Mouse (Mus musculus): ENCODE data around the gene Ndufs8. TPM values are rescaled to one million over a fixed set of nuclear protein-coding genes. Genes with fewer than 3 reads are reported as not detected.

Gene Ndufs8
- total RNA-seq, 2 experiments from 2014 or later = 129 to 133 TPM

DNA sequence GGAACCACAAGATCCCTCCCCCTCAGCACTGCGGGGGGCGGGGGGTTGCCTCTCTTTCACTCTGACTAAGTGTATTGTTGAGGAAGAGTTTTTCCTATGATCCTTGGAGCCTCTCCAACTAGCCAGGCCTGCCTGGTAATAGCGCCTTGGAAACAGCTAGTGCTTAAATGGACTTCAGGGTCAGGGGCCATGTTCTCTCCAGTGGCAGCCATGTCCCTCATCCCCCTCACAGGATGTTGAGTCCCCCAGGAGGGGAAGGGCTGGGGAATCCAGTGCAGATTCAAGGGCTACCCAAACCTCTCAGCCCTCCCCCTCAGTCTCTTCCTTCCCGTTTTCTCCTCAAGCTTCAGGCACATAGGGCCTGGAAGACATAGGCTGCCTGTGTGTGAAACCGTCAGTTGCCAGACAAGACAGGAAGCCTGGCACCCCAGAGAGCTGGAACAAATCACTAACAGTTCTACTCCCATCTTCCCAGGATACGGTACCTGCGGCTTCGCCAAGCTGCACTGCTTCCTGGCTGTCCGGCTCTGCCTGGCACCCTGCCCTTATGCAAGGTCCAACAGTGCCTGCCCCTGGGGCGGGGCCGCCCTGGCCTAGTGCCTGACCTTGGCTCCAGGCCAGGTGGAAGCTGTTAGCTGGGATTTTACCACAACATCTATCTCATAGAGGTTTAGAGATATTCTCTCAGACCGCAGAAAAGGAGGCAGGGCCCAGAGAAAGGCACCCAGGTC, 16.8 kb upstream of the Ndufs8 start, which contains the start of gene Aldh3b1:
Gene Aldh3b1 (minus strand): TSS at position 598 of the 731 bp plus-strand sequence.
- DNase-seq (ENCODE audit: extremely low spot score in 1 of 2, low spot score in 2 of 2) = peak in 1 of 2 experiments; percentile 60
- intact Hi-C loops (cut with DNase I) = no loop called here
- no peak within 1 kb of the TSS for H3K4me3 ChIP-seq
- H3K27ac ChIP-seq = peak within 1 kb of the TSS; percentile 66
- no peak for TF ChIP-seq CTCF (IDR thresholded peaks at IDR 0.05)

DNA sequence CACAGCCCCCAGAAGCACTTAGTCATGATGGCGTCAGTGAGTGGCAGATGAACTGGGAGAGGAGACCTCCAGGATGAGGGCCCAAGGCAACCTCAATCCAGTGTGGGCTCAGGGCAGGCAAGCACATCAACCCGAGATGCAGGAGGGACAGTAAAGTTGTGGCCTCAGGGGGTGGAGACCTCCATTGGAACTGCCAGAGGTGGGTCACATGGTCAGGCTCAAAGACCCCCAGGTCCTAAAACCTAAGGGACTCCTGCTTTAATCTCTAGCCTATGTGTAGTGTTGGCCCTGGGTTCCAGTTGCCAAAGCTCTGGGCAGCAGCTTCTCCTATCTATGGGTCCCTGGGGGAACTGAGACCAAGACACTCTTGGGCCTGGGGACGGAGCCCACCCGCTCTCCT, 16.2 kb upstream of the Ndufs8 start:
- no peak for DNase-seq (ENCODE audit: extremely low spot score in 1 of 2, low spot score in 2 of 2)
- no peak for TF ChIP-seq CTCF (IDR thresholded peaks at IDR 0.05)
- Histone ChIP-seq H3K4me3 (no peak overlapping the region), H3K27ac (peak overlapping the region; percentile 66; the same call in 1 of the 2 replicates)
- intact Hi-C loops (cut with DNase I) = no loop called here

DNA sequence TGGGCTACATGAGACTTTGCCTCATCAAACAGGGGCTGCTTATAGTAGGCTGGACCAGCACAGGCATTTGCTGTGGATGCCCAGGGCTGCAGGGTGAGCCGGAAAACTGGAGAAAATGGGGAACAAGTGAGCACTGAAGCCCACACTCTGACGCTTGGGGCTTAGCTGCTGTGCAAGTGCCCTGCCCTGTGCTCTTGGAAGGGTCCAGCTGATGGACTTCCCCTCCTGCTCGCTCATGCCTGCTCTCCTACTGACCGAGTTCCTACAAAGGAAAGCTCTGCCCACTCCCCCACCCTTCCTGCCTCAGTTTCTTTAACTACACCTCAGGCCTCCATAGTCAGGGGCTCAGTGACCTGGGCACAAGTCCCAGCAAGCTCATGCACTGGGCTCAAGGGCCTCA, 15.4 kb upstream of the Ndufs8 start:
- intact Hi-C loops (cut with DNase I) = no loop called here
- H3K27ac ChIP-seq = no peak overlapping the region
- no peak for DNase-seq (ENCODE audit: extremely low spot score in 1 of 2, low spot score in 2 of 2)

DNA sequence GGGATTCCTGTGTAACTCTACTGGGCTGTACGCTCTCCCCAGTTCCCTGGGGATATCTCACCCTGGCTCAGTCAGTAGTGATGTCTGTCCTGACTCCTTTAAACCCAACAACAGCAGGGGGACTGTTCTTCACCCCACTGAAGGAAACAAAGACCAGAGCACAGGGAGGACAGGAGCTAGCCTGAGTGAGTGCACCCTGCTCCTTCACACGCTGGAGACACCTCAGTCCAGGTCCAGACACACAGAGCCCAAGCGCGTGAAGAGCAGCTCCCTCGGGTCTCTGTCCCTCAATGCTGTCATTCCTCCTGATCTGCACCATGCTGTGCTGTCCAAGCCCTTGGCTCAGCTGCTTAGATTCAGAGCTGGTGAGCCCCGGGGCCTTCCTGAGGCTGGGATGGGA, 14.1 kb upstream of the Ndufs8 start:
- DNase-seq (ENCODE audit: extremely low spot score in 1 of 2, low spot score in 2 of 2) = no peak
- TF ChIP-seq CTCF (IDR thresholded peaks at IDR 0.05) = no peak
- intact Hi-C loops (cut with DNase I) = no loop called here
- Histone ChIP-seq H3K27ac (no peak overlapping the region), H3K4me3 (no peak overlapping the region)

More for the DNA sequence above, 15.4 kb upstream of the Ndufs8 start:
- no peak for TF ChIP-seq CTCF (IDR thresholded peaks at IDR 0.05)
- H3K4me3 ChIP-seq = no peak overlapping the region

DNA sequence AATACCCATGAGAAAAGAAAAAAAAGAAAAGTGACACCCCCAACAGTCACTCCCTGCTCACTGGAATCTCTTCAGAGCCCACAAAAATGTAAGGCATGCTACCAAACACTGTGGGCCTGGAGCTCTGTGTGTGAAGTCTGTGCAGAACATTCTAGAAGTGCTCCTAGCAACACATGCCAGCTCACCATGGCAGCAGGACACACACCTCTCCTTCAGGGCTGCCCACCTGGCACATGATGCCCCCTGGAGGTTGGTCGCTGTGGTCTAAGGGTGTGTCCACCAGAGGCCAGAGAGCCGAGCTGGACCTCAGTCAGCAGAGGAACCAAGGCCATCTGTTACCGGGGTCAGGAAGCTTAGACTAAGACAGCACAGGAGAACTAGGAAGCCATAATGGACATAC, 13.7 kb upstream of the Ndufs8 start:
- intact Hi-C loops (cut with DNase I) = no loop called here
- Histone ChIP-seq H3K4me3 (no peak overlapping the region), H3K27ac (no peak overlapping the region)
- no peak for DNase-seq (ENCODE audit: extremely low spot score in 1 of 2, low spot score in 2 of 2)
- no peak; the same call in 1 of the 2 replicates for TF ChIP-seq CTCF (IDR thresholded peaks at IDR 0.05)

DNA sequence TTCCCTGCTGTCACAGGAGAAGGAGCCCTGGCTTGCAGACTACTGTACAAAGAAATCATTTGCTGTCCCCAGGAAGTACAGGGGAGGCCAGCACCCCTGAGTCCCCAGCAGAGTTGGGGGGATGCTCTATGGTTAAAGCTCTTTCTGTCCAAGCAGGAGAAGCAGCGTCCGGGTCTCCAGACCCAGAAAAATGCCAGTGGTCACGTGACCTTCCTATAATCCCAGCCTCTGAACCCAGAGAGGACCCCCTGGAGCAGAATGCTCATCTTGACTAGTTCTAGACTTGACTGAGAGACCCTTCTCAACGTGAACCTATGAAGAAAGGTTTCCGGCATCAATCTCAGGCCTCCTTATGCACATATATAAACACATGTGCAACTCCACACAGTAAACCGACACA, 13.3 kb upstream of the Ndufs8 start:
- DNase-seq (ENCODE audit: extremely low spot score in 1 of 2, low spot score in 2 of 2) = no peak
- no peak for TF ChIP-seq CTCF (IDR thresholded peaks at IDR 0.05)
- Histone ChIP-seq H3K4me3 (no peak overlapping the region), H3K27ac (no peak overlapping the region)
- intact Hi-C loops (cut with DNase I) = no loop called here

DNA sequence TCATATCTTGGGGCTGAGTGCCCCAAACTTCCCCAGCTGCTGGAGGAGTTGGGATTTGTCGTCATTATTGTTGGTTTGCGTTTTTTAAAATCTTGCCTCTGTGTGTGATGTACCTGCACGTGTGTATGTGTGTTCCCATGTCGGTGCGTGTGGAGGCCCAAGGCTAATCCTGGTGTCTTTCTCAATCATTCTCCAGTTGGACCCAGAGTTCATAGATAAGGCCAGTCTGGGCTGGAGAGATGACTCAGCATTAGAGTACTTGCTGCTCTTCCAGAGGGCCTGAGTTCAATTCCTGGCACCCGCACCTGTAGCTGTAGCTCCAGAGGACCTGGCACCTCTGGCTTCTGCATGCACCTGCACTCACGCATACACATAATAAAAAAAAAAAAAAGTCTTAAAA, 12.3 kb upstream of the Ndufs8 start:
- TF ChIP-seq CTCF (IDR thresholded peaks at IDR 0.05) = no peak
- intact Hi-C loops (cut with DNase I) = no loop called here
- no peak for DNase-seq (ENCODE audit: extremely low spot score in 1 of 2, low spot score in 2 of 2)

DNA sequence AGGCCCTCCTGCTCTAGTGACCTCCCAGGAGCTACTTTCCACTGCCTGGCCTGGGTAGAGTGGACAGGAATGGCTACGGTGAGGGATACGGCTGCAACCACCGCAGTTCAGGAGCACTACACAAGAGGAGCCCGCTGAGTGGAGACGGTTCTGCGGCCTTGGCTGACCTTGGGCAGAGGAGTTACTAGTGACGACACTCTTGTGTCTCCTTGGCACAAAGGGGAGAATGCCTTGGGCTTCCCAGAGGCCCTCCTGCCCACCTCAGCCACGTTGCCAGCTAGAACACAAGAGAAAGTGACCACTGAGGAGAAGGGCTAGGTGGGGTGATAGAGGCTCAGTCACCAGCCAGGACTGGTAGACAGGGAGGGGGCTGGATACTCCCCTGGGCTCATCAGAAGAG, 11.6 kb upstream of the Ndufs8 start:
- no peak overlapping the region for H3K4me3 ChIP-seq
- TF ChIP-seq CTCF (IDR thresholded peaks at IDR 0.05) = no peak
- DNase-seq (ENCODE audit: extremely low spot score in 1 of 2, low spot score in 2 of 2) = no peak
- H3K27ac ChIP-seq = no peak overlapping the region
- intact Hi-C loops (cut with DNase I) = no loop called here

More for the DNA sequence above, 12.3 kb upstream of the Ndufs8 start:
- H3K4me3 ChIP-seq = no peak overlapping the region
- no peak overlapping the region for H3K27ac ChIP-seq

DNA sequence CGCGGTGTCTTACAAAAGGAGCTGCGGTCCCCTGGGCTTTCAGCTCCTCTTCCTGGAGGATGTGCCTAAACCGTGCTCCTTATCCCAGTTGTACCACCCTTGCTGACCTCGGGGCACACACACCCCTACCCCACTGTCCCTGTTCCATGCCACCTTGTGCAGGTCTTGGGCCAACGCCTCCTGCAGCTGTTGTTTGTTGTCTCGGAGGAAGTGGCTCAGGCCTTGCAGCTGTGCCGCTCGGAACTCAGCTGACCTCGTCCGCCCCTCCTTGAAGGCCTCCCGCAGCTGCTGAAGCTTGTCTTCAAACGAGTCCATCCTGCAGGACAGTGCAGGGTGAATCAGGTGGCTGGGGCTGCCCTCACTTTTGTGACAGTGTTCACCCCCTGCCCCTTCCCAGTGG, 11.0 kb upstream of the Ndufs8 start:
- intact Hi-C loops (cut with DNase I) = no loop called here
- no peak for DNase-seq (ENCODE audit: extremely low spot score in 1 of 2, low spot score in 2 of 2)
- Histone ChIP-seq H3K27ac (no peak overlapping the region), H3K4me3 (no peak overlapping the region)
- TF ChIP-seq CTCF (IDR thresholded peaks at IDR 0.05) = no peak

DNA sequence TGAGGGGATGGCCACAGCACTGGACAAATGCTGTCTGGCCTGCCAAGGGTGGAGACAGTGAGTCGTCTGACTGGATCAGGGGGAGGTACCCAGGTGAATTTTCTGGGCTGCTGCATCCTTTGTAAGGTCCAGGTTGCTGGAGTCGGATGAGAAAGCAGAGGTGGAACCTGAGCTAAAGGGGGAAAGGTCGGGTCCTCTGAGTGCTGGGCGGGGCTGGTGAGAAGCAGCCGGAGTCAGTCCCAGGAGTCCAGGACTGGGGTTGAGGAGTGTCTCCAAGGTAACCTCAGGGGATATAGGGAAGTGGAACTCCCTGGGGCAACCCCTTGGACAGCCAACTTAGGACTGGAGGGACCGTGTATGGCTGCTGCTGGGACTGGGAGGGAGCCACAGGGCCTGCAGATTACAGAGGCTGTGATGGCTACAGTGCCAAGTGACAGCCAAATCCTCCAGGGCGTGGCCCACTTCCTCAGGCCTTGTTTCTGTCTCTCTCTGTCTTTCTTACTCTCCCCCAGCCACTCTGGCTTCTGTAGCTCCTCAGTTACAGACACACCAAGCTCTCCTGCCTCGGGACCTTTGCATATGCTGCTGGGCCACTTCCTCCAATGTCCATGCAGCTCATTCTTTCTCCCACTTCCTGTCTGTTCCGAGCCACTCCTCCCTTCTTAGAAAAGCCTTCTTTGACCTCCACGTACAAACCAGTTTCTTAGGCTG, 10.2 kb upstream of the Ndufs8 start:
- DNase-seq (ENCODE audit: extremely low spot score in 1 of 2, low spot score in 2 of 2) = no peak

DNA sequence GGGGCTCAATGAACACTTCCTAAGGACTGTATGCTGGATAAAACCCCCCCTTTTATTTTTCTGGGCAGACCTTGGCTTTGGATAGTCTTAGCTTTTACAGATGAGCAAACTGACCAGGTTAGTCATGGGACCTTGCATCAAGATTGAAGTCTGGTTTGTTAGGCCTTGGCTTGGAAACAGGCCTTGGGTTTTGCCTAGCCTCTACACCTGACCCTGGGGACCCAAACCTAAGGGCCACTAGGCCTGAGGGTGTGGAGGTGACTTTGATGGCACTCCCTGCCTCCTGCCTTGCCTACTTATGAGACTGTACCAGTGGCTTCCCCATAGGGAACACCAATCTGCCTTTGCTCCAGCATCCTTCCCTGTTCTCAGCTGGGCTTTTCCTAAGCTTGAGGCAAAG, 7.4 kb upstream of the Ndufs8 start:
- H3K4me3 ChIP-seq = no peak overlapping the region
- intact Hi-C loops (cut with DNase I) = no loop called here
- no peak for TF ChIP-seq CTCF (IDR thresholded peaks at IDR 0.05)
- no peak overlapping the region for H3K27ac ChIP-seq
- no peak for DNase-seq (ENCODE audit: extremely low spot score in 1 of 2, low spot score in 2 of 2)

More for the DNA sequence above, 10.2 kb upstream of the Ndufs8 start:
- TF ChIP-seq CTCF (IDR thresholded peaks at IDR 0.05) = no peak
- intact Hi-C loops (cut with DNase I) = no loop called here
- Histone ChIP-seq H3K4me3 (no peak overlapping the region), H3K27ac (no peak overlapping the region)

DNA sequence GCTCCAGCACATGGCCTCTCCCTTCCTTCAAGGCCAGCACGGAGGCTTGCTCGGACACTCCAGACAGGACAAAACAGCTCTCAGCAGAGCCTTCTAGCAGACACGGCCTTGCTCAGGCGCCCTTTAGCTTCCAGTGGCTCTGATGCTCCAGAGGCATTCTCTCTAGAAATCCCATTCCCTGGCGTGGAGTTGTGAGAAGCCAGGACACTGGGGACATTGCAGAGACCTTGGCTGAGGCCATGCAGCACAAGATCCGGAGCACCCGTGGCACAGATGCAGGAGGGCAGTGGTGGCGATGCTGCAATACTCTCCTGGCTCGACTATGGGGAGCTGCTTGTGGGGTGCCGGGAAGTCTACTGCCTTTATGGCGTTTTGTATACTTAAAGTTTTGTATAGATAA, 4.2 kb upstream of the Ndufs8 start:
- Histone ChIP-seq H3K27ac (no peak overlapping the region), H3K4me3 (no peak overlapping the region)
- intact Hi-C loops (cut with DNase I) = no loop called here
- no peak for TF ChIP-seq CTCF (IDR thresholded peaks at IDR 0.05)
- no peak for DNase-seq (ENCODE audit: extremely low spot score in 1 of 2, low spot score in 2 of 2)

Measured in left cerebral cortex, adult 2 months (tissue).